In genomic region chr17:65692276-65692675, GRCm38 (mm10) we compare ENCODE assay signal across 46 mouse cellular contexts. TPM values are rescaled to one million over a fixed set of nuclear protein-coding genes. Genes with fewer than 3 reads are reported as not detected.
"Had no signal": no experiment of that assay in that cellular context is flagged by ENCODE, and none has a peak within 500 bp of the region (broad histone marks: within the 10 kb centered on the region; RNA-seq: fewer than 3 reads in every experiment).

No protein-coding gene starts in this region.

- H3K27me3 ChIP-seq: heart, embryonic 12.5 days; heart, embryonic 13.5 days; heart, embryonic 15.5 days; hindbrain, embryonic 12.5 days; hindbrain, embryonic 13.5 days; hindbrain, embryonic 15.5 days; intestine, embryonic 15.5 days; kidney, embryonic 15.5 days had no signal

- H3K4me3 ChIP-seq: heart, embryonic 12.5 days; heart, embryonic 13.5 days; heart, embryonic 15.5 days; hindbrain, embryonic 10.5 days; hindbrain, embryonic 12.5 days; hindbrain, embryonic 13.5 days; hindbrain, embryonic 15.5 days; intestine, embryonic 15.5 days; kidney, embryonic 15.5 days; layer of hippocampus, adult 2 months; left cerebral cortex, adult 2 months had no signal

- H3K9me3 ChIP-seq: heart, embryonic 13.5 days; heart, embryonic 15.5 days; hindbrain, embryonic 10.5 days; hindbrain, embryonic 13.5 days; hindbrain, embryonic 15.5 days; intestine, embryonic 15.5 days; kidney, embryonic 15.5 days had no signal

- H3K36me3 ChIP-seq: heart, embryonic 15.5 days; intestine, embryonic 15.5 days had no signal

- H3K27ac ChIP-seq: heart, embryonic 13.5 days; heart, embryonic 15.5 days; hindbrain, embryonic 10.5 days; hindbrain, embryonic 12.5 days; hindbrain, embryonic 13.5 days; hindbrain, embryonic 14.5 days; hindbrain, embryonic 15.5 days; hindbrain, postnatal 0 days; intestine, embryonic 15.5 days; kidney, embryonic 15.5 days; kidney, postnatal 0 days; layer of hippocampus, adult 2 months; left cerebral cortex, adult 2 months had no signal

- DNase-seq: heart, postnatal 10 days; heart, postnatal 36 days; heart, postnatal 4 days; kidney, adult 11 months; kidney, adult 18-20 months; kidney, adult 2 months; kidney, adult 8-10 months; kidney, adult 9 months; kidney, postnatal 10 days; kidney, postnatal 14 days; kidney, postnatal 25 days; kidney, postnatal 36 days; kidney, postnatal 4 days; layer of hippocampus, adult 9-11 months; layer of hippocampus, postnatal 36 days had no signal

- H3K4me1 ChIP-seq: heart, embryonic 15.5 days; hindbrain, embryonic 10.5 days; hindbrain, embryonic 12.5 days; hindbrain, embryonic 13.5 days; hindbrain, embryonic 15.5 days; intestine, embryonic 15.5 days; kidney, embryonic 15.5 days had no signal

RNA-seq across cellular contexts. Expression of gene Txndc2, which starts 50.3 kb away (rescaled TPM):
- total RNA-seq: heart, postnatal 25 days; heart, postnatal 36 days; hematopoietic stem cell, adult 5-6 weeks; hindbrain, postnatal 0 days; layer of hippocampus, adult 18-20 months; layer of hippocampus, adult 2 months; layer of hippocampus, adult 8-10 months; layer of hippocampus, postnatal 25 days; layer of hippocampus, postnatal 36 days; left cerebral cortex, adult 18-20 months had no signal
- polyA plus RNA-seq: heart, embryonic 11.5 days; heart, embryonic 12.5 days; heart, embryonic 13.5 days; heart, embryonic 14.5 days; heart, embryonic 15.5 days; heart, embryonic 16.5 days; hindbrain, embryonic 11.5 days; hindbrain, embryonic 16.5 days; inflammation-experienced regulatory T-cells, adult 6 months; intestine, embryonic 14.5 days; intestine, embryonic 15.5 days; intestine, embryonic 16.5 days; intestine, postnatal 0 days; kidney, embryonic 14.5 days; kidney, embryonic 15.5 days; kidney, postnatal 0 days; large intestine, adult 2 months had no signal
